Mouse (Mus musculus) heart, adult 2 months (tissue): ENCODE data around the gene Bst1.

ENCODE experiments used
- CTCF ChIP-seq: fragments of 200-600 bp; IDR thresholded peaks from 2 replicates; pipeline ENCODE4 v1.8.1; 2022; ENCODE audit warnings: antibody characterized with exemption, mild to moderate bottlenecking, moderate library complexity
- POLR2A ChIP-seq: fragments of 200-500 bp; IDR thresholded peaks from 2 replicates; pipeline ENCODE4 v1.6.1; 2011; ENCODE audit warnings: mild to moderate bottlenecking, low read depth, low read length, control low read depth; ENCODE audit not compliant: insufficient read depth

- TF ChIP-seq CTCF: peak; percentile 70
- no peak for TF ChIP-seq POLR2A
Observed at GRCm38 (mm10) chr5:43892386-43892785, 73.7 kb downstream of the Bst1 start.
